Mouse (Mus musculus): ENCODE measurements at regions not wholly inside any gene's neighbourhood (a gene's known extent, or its start where the extent isn't known, plus 50 kb on each side); places are given as distances from the start of the nearest gene placed in this dataset.

GRCm38 (mm10) chr4:131204722-131205121 lies 260.5 kb downstream of the Matn1 start:
- TF ChIP-seq POLR2A (IDR thresholded peaks at IDR 0.05; ENCODE audit: insufficient read depth, low read depth, low read length) = no peak
- TF ChIP-seq CTCF (IDR thresholded peaks at IDR 0.05; ENCODE audit: insufficient read depth, low read depth, low read length) = no peak
